Mouse (Mus musculus): ENCODE measurements around the gene Slc17a7.

Gene Slc17a7

DNA sequence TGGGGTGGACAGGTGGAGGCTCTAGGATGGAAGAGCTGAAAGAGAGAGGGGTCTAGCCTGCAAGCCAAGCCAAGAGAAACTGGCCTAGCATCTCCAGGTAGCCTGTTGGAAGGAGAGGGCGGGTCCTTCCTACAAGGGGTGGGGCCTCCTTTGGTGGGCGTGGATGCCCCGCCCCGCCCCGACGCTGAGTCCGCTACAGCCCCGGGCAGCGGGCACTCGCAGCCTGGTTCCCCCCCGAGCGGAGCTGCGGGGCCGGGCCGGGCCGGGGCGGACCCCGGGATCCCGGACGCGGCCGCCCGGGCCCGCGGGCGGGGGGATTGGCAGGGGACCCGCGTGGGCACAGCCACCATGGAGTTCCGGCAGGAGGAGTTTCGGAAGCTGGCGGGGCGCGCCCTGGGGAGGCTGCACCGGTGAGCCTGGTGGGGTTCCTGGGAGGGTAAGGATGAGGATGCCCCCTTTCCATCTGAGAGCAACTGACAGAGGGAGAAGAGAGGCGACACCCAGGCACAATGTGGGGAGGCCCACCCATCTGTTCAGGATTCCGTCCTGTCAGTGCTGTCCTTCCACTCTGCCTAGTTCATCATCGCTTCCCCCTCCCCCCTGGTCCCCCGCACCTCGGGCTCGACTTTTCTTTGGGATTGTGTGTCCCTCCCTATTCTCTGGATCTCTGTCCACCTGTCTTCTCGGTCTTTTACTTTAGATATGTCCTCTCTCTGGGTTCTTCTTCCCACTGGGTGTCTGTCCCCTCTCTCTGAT, at the start of gene Slc17a7:
Slc17a7 (plus strand) TSS at position 215 of the 756 bp plus-strand sequence.
- peak in 1 of 2 experiments; percentile 60 for DNase-seq (ENCODE audit: low spot score in 2 of 2)

DNA sequence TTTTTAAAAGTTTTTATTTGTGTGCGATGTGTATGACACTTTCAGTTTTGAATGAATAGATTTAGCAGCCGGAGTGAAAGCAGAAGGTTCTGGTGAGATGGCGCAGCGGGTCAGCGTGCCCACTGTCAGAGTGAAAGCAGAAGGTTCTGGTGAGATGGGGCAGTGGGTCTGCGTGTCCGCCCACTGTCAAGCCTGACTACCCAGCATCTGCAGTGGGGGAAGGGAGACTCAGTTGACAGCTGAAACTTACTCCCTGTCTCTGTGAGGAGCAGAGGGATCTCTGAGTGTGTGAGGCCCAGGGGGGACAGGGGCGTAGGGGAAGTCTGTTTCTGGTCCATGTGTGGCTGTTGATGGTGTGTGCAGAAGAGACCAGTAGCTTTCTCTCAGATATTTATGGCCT, 46.2 kb upstream of the Slc17a7 start:
- peak in 1 of 2 experiments; percentile 35 for DNase-seq (ENCODE audit: low spot score in 2 of 2)

GRCm38 (mm10) chr7:45118336-45118735, 45.4 kb upstream of the Slc17a7 start:
- DNase-seq (ENCODE audit: low spot score in 2 of 2), result no peak

GRCm38 (mm10) chr7:45119780-45120709, 43.7 kb upstream of the Slc17a7 start:
- peak in 1 of 2 experiments; percentile 32 for DNase-seq (ENCODE audit: low spot score in 2 of 2)

DNA sequence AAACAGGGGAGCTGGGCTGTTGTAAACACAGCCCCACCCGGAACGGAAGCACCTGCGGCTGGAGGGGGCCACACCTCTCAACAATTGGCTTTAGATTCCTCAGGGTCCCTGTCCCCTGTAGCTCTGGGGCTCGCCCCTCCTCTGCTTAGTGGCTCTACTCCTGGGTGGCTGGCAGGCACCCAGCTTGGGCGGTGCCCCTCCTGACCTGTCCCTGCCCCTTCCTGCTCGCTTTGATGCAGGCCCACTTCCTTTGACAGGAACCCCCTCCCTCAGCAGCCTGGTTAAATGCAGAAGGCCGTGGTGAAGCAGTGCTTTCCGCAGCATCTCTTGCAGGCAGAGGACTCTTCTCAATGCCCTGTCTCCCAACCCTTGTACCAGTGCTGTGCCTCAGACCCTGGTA, 42.3 kb upstream of the Slc17a7 start:
- DNase-seq (ENCODE audit: low spot score in 2 of 2), result peak; percentile 38 to 53

GRCm38 (mm10) chr7:45121966-45122365, 41.8 kb upstream of the Slc17a7 start:
- DNase-seq (ENCODE audit: low spot score in 2 of 2), result peak in 1 of 2 experiments; percentile 34

GRCm38 (mm10) chr7:45122561-45123185, 41.1 kb upstream of the Slc17a7 start:
- peak in 1 of 2 experiments; percentile 42 for DNase-seq (ENCODE audit: low spot score in 2 of 2)

- peak in 1 of 2 experiments; percentile 46 for DNase-seq (ENCODE audit: low spot score in 2 of 2)
Measured at GRCm38 (mm10) chr7:45123186-45123570, 40.6 kb upstream of the Slc17a7 start.

- DNase-seq (ENCODE audit: low spot score in 2 of 2), result peak; percentile 99 to 100
Measured at GRCm38 (mm10) chr7:45124224-45125143, 39.3 kb upstream of the Slc17a7 start, which contains the start of gene Rps11. Rps11 (minus strand) TSS chr7:45124439.

- peak in 1 of 2 experiments; percentile 37 for DNase-seq (ENCODE audit: low spot score in 2 of 2)
Measured at GRCm38 (mm10) chr7:45125144-45125600, 38.6 kb upstream of the Slc17a7 start.

GRCm38 (mm10) chr7:45125649-45126048, 38.1 kb upstream of the Slc17a7 start:
- peak in 1 of 2 experiments; percentile 46 for DNase-seq (ENCODE audit: low spot score in 2 of 2)

DNA sequence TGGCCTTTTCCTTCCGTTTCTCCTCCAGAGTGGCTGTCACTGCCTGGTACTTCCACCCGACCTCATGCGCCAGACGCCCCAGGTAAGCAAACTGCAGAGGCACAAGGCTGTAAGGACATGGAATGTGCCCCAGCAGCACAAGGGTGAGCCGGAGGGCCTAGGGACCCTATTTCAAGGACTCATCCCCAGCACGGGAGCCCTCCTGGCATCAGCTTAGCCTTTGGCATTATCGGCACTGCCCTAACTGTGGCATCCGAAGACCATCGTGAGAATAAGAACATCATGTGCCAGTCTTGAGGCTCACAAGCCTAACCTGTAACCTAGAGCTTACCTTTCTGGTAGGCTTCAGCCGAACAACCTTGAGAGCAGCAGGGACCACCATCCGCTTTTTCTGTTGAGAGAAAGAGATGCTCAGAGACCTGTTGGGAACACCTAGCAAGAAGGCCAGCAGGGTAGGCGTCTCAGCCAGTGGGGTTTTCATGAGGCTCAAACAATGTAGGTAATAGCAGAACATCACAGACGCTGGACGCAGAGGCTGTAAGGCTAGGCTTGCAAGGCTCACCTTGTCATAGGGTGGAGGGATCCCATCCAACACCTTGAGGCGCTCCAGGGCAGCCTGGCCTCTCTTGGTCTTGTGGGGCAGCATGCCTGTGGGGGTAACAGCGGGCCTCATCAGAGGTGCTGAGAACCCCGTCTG, 37.5 kb upstream of the Slc17a7 start:
- DNase-seq (ENCODE audit: low spot score in 2 of 2), result peak in 1 of 2 experiments; percentile 52

GRCm38 (mm10) chr7:45126844-45127699, 36.7 kb upstream of the Slc17a7 start:
- DNase-seq (ENCODE audit: low spot score in 2 of 2), result peak in 1 of 2 experiments; percentile 27

GRCm38 (mm10) chr7:45127700-45128224, 36.0 kb upstream of the Slc17a7 start:
- no peak for DNase-seq (ENCODE audit: low spot score in 2 of 2)

GRCm38 (mm10) chr7:45128624-45129246, 35.0 kb upstream of the Slc17a7 start, which contains the start of gene Rpl13a:
Rpl13a (minus strand) TSS chr7:45128761.
- peak; percentile 99 to 100 for DNase-seq (ENCODE audit: low spot score in 2 of 2)

GRCm38 (mm10) chr7:45129318-45129717, 34.4 kb upstream of the Slc17a7 start:
- DNase-seq (ENCODE audit: low spot score in 2 of 2), result no peak

- DNase-seq (ENCODE audit: low spot score in 2 of 2), result peak in 1 of 2 experiments; percentile 33
Measured at GRCm38 (mm10) chr7:45129776-45130512, 33.8 kb upstream of the Slc17a7 start.
